Mouse (Mus musculus) kidney, postnatal 0 days (tissue): ENCODE results near the gene Mre11a. TPM values are rescaled to one million over a fixed set of nuclear protein-coding genes. Genes with fewer than 3 reads are reported as not detected.

Source experiments
- ATAC-seq: fragments of 200-750 bp; cut with Nextera tagmentation; replicated peaks from 2 replicates; pipeline ENCODE4 v1.8.0; 2017; ENCODE audit warnings: low read depth, moderate number of reproducible peaks, moderate TSS enrichment, moderate library complexity; ENCODE audit not compliant: low FRiP score
- DNase-seq: peaks from one replicate; pipeline ENCODE4 v3.0.0-alpha.2; 2016; ENCODE audit warnings: low spot score
- H3K27ac ChIP-seq: fragments of 300-500 bp; sonication (generic); 2 replicates; pipeline ENCODE4 v1.5.1; 2014; ENCODE audit warnings: mild to moderate bottlenecking
- H3K27me3 ChIP-seq: fragments of 300-500 bp; sonication (generic); 2 replicates; pipeline ENCODE4 v1.6.1; 2014; ENCODE audit warnings: low read length, mixed read lengths; ENCODE audit not compliant: insufficient read depth
- H3K36me3 ChIP-seq: fragments of 300-500 bp; sonication (generic); 2 replicates; pipeline ENCODE4 v1.6.1; 2014; ENCODE audit warnings: low read length, mixed read lengths; ENCODE audit not compliant: insufficient read depth
- H3K4me1 ChIP-seq: fragments of 300-500 bp; sonication (generic); replicated peaks from 2 replicates; pipeline ENCODE4 v1.6.1; 2014; ENCODE audit warnings: antibody characterized with exemption, low read length, mixed read lengths; ENCODE audit not compliant: insufficient read depth
- H3K4me2 ChIP-seq: fragments of 300-500 bp; sonication (generic); 2 replicates; pipeline ENCODE4 v1.6.1; 2014; ENCODE audit warnings: mild to moderate bottlenecking, low read length, moderate library complexity, mixed read lengths
- H3K4me3 ChIP-seq: fragments of 300-500 bp; sonication (generic); replicated peaks from 2 replicates; pipeline ENCODE4 v1.5.1; 2014; ENCODE audit warnings: low read depth, low read length
- H3K9ac ChIP-seq: fragments of 300-500 bp; sonication (generic); 2 replicates; pipeline ENCODE4 v1.6.1; 2014; ENCODE audit warnings: low read depth, low read length
- H3K9me3 ChIP-seq: fragments of 300-500 bp; sonication (generic); replicated peaks from 2 replicates; pipeline ENCODE4 v1.6.1; 2016; ENCODE audit warnings: low read length, inconsistent platforms, mixed read lengths
- CTCF ChIP-seq: IDR thresholded peaks from 2 replicates; pipeline ENCODE4 v1.5.1; 2016; ENCODE audit warnings: antibody characterized with exemption, low read depth, mild to moderate bottlenecking, moderate library complexity
- WGBS: fragments of 180-500 bp; shearing (Covaris S2); extraction: QIAGEN DNeasy Blood & Tissue Kit; methylation state at CpG from one replicate; pipeline ENCODE4 v1.1.7; 2014; 5-methylcytosine and 5-hydroxymethylcytosine counted together
- polyA plus RNA-seq: library from polyadenylated mRNA; unstranded; fragments of >200 nt; fragmentation: Nextera tagmentation; extraction: Ambion mirVana; gene quantifications from 2 replicates; pipeline ENCODE4 v1.2.1, GENCODE M21; 2015

Gene Mre11a
- polyA plus RNA-seq = 14.4 and 15.5 TPM in 2 replicates

- peak; percentile 28; the same call in 1 of the 2 replicates for TF ChIP-seq CTCF
Observed at GRCm38 (mm10) chr9:14784039-14785002, at the start of gene Mre11a, which contains the start of gene Ankrd49. Mre11a (plus strand) TSS chr9:14784654. Ankrd49 (minus strand) TSS chr9:14784856.

GRCm38 (mm10) chr9:14739498-14740150 is 44.8 kb upstream of the Mre11a start:
- 78% methylated on average over 4 of the region's 4 CpGs for WGBS
- Histone ChIP-seq H3K9me3 (no peaks in the 10 kb centered on the region), H3K36me3 (no peaks in the 10 kb centered on the region), H3K4me3 (no peak overlapping the region), H3K4me1 (no peaks in the 10 kb centered on the region), H3K9ac (no peak overlapping the region), H3K4me2 (no peak overlapping the region), H3K27ac (no peak overlapping the region), H3K27me3 (no peaks in the 10 kb centered on the region)
- ATAC-seq = no peak
- no peak for DNase-seq
- TF ChIP-seq CTCF = no peak

More at GRCm38 (mm10) chr9:14784039-14785002, at the start of gene Mre11a, which contains the start of gene Ankrd49:
- Histone ChIP-seq H3K36me3 (peaks cover 12% of the 10 kb centered on the region; the same call in 1 of the 2 replicates), H3K4me3 (peak within 1 kb of the TSS; percentile 67), H3K4me2 (peak within 1 kb of the TSS; percentile 70), H3K27ac (peak within 1 kb of the TSS; percentile 93), H3K27me3 (no peaks in the 10 kb centered on the region), H3K9ac (peak within 1 kb of the TSS; percentile 84), H3K4me1 (no peaks in the 10 kb centered on the region), H3K9me3 (no peaks in the 10 kb centered on the region)
- under 1% methylated on average over 62 of the region's 62 CpGs for WGBS
- DNase-seq (peak; percentile 99), ATAC-seq (peak; percentile 99)

- no peak within 1 kb of the TSS for H3K4me2 ChIP-seq
- H3K27ac ChIP-seq = no peak within 1 kb of the TSS
- no peak within 1 kb of the TSS for H3K4me3 ChIP-seq
- no peaks in the 10 kb centered on the region for H3K9me3 ChIP-seq
- no peaks in the 10 kb centered on the region for H3K36me3 ChIP-seq
- no peak for DNase-seq
- H3K9ac ChIP-seq = no peak within 1 kb of the TSS
- ATAC-seq = no peak
- WGBS = 85% methylated on average over 19 of the region's 19 CpGs
- no peaks in the 10 kb centered on the region for H3K27me3 ChIP-seq
- no peaks in the 10 kb centered on the region for H3K4me1 ChIP-seq
- TF ChIP-seq CTCF = no peak
Observed at GRCm38 (mm10) chr9:14740151-14740924, 44.1 kb upstream of the Mre11a start, which contains the start of gene Piwil4. Piwil4 (minus strand) TSS chr9:14740733.

- no peak for DNase-seq
- Histone ChIP-seq H3K27ac (no peak overlapping the region), H3K9ac (peak overlapping the region; percentile 56), H3K4me2 (peak overlapping the region; percentile 95), H3K36me3 (no peaks in the 10 kb centered on the region), H3K4me1 (peaks cover 11% of the 10 kb centered on the region), H3K4me3 (peak overlapping the region; percentile 49), H3K9me3 (no peaks in the 10 kb centered on the region), H3K27me3 (no peaks in the 10 kb centered on the region)
- no peak for TF ChIP-seq CTCF
- WGBS = 66% methylated on average over 42 of the region's 42 CpGs
- ATAC-seq = peak; percentile 18; the same call in 1 of the 2 replicates
Observed at GRCm38 (mm10) chr9:14750901-14751502, 33.5 kb upstream of the Mre11a start.

GRCm38 (mm10) chr9:14751503-14752000 is 32.9 kb upstream of the Mre11a start:
- H3K4me2 ChIP-seq = peak overlapping the region; percentile 95
- peaks cover 11% of the 10 kb centered on the region for H3K4me1 ChIP-seq
- H3K9me3 ChIP-seq = no peaks in the 10 kb centered on the region
- peak overlapping the region; percentile 56 for H3K9ac ChIP-seq
- no peaks in the 10 kb centered on the region for H3K36me3 ChIP-seq
- DNase-seq = peak; percentile 35
- ATAC-seq = peak; percentile 80
- H3K27ac ChIP-seq = no peak overlapping the region
- no peaks in the 10 kb centered on the region for H3K27me3 ChIP-seq
- TF ChIP-seq CTCF = no peak
- WGBS = under 1% methylated on average over 50 of the region's 50 CpGs
- peak overlapping the region; percentile 49 for H3K4me3 ChIP-seq
